Mouse (Mus musculus): Measurements from ENCODE around the gene Antxr2.

- TF ChIP-seq POLR2A (IDR thresholded peaks at IDR 0.05; ENCODE audit: low read depth, low read length): no peak
- TF ChIP-seq CTCF (conservative IDR thresholded peaks at IDR 0.05; ENCODE audit: insufficient read depth, insufficient read length, low read depth, low read length): no peak
These were observed 196.1 kb downstream of the Antxr2 start for GRCm38 (mm10) chr5:97834770-97835169.

All from kidney, adult 2 months (tissue).